Mouse (Mus musculus) stomach, embryonic 15.5 days (tissue): ENCODE measurements around the gene Rbms1. TPM values are rescaled to one million over a fixed set of nuclear protein-coding genes. Genes with fewer than 3 reads are reported as not detected.

Experiments
- ATAC-seq: fragments of 200-750 bp; cut with Nextera tagmentation; 2 replicates; pipeline ENCODE4 v1.8.0; 2017; ENCODE audit warnings: low read depth, moderate number of reproducible peaks, moderate TSS enrichment; ENCODE audit not compliant: insufficient read depth, low FRiP score
- H3K27ac ChIP-seq: fragments of 300-500 bp; sonication (generic); 2 replicates; pipeline ENCODE4 v1.5.1; 2015; ENCODE audit warnings: mild to moderate bottlenecking, inconsistent platforms
- H3K27me3 ChIP-seq: fragments of 300-500 bp; sonication (generic); replicated peaks from 2 replicates; pipeline ENCODE4 v1.6.1; 2015; ENCODE audit warnings: inconsistent platforms
- H3K36me3 ChIP-seq: fragments of 300-500 bp; sonication (generic); 2 replicates; pipeline ENCODE4 v1.6.1; 2015; ENCODE audit warnings: inconsistent platforms
- H3K4me1 ChIP-seq: fragments of 300-500 bp; sonication (generic); 2 replicates; pipeline ENCODE4 v1.6.1; 2015; ENCODE audit warnings: inconsistent platforms
- H3K4me2 ChIP-seq: fragments of 300-500 bp; sonication (generic); 2 replicates; pipeline ENCODE4 v1.6.1; 2015; ENCODE audit warnings: mild to moderate bottlenecking, inconsistent platforms
- H3K4me3 ChIP-seq: fragments of 300-500 bp; sonication (generic); replicated peaks from 2 replicates; pipeline ENCODE4 v1.5.1; 2015; ENCODE audit warnings: inconsistent platforms
- H3K9ac ChIP-seq: fragments of 300-500 bp; sonication (generic); 2 replicates; pipeline ENCODE4 v1.6.1; 2015; ENCODE audit warnings: inconsistent platforms
- H3K9me3 ChIP-seq: fragments of 300-500 bp; sonication (generic); 2 replicates; pipeline ENCODE4 v1.6.1; 2016; ENCODE audit warnings: inconsistent platforms
- WGBS: fragments of 180-500 bp; shearing (Covaris S2); methylation state at CpG from one replicate; pipeline ENCODE4 v1.1.7; 2015; 5-methylcytosine and 5-hydroxymethylcytosine counted together
- polyA plus RNA-seq: library from polyadenylated mRNA; unstranded; fragments of >200 nt; fragmentation: Nextera tagmentation; extraction: Ambion mirVana; gene quantifications from 2 replicates; pipeline ENCODE4 v1.2.1, GENCODE M21; 2015

Gene Rbms1
- polyA plus RNA-seq, 1 experiment from 2014 or later = 130 TPM

DNA sequence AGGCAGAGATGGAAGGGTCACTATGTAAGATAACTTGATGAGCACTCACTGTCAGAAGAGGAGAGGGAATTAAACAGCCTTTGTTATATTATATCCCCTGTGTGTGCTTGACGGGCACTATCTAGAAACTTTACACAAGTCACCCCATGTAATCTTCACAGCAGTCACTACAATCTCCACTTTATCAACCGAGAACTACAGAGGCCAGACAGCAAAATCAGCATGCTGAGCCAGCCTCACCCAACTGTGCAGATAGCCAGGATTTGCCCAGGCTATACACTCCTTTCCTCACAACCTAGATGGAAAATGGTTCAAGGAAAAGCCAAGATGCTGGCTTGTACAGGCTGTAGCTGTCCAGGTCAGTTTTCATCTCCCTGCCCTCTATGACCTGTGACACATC lies 146.7 kb downstream of the Rbms1 start:
- 0 out of 2 replicates have a peak, but pooled peaks cover 4% of the 10 kb centered on the region for H3K4me1 ChIP-seq
- H3K9ac ChIP-seq = no peak overlapping the region
- H3K4me2 ChIP-seq = no peak overlapping the region
- WGBS = 88% methylated on average over 2 of the region's 2 CpGs
- H3K27ac ChIP-seq = no peak overlapping the region
- no peaks in the 10 kb centered on the region for H3K9me3 ChIP-seq
- no peak overlapping the region for H3K4me3 ChIP-seq
- ATAC-seq = no peak
- no peaks in the 10 kb centered on the region for H3K27me3 ChIP-seq
- H3K36me3 ChIP-seq = no peaks in the 10 kb centered on the region

- H3K36me3 ChIP-seq = no peaks in the 10 kb centered on the region
- H3K27ac ChIP-seq = no peak overlapping the region
- no peak overlapping the region for H3K4me3 ChIP-seq
- WGBS = 56% methylated on average over 6 of the region's 6 CpGs
- H3K4me2 ChIP-seq = no peak overlapping the region
- no peak overlapping the region for H3K9ac ChIP-seq
- ATAC-seq = no peak
- H3K27me3 ChIP-seq = no peaks in the 10 kb centered on the region
- H3K4me1 ChIP-seq = peaks cover 8% of the 10 kb centered on the region; the same call in 1 of the 2 replicates
- no peaks in the 10 kb centered on the region for H3K9me3 ChIP-seq
Measured at GRCm38 (mm10) chr2:60814788-60815187, 148.2 kb downstream of the Rbms1 start.

DNA sequence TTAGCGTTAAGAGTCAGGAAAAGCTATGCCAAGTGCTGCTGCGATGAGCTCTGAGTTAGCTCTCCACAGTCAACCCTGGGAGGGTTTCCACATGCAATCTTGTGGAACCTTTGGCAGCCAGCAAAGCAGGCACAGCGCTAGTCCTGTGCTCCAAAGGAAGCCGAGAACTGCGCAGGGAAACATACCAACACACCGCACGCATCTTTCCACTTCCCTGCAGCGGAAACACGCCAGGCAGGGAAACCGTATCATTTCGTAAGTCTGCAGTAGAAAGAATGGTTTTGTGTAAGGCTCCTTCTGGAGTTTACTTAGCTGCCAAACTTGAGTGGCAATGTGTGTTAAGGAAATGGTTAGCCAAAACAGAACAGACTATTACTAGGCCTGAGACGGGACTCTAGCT lies 150.0 kb downstream of the Rbms1 start:
- Histone ChIP-seq H3K9me3 (no peaks in the 10 kb centered on the region), H3K36me3 (no peaks in the 10 kb centered on the region), H3K4me2 (no peak overlapping the region), H3K4me3 (no peak overlapping the region), H3K4me1 (peaks cover 23% of the 10 kb centered on the region), H3K27me3 (no peaks in the 10 kb centered on the region), H3K9ac (no peak overlapping the region), H3K27ac (no peak overlapping the region)
- 77% methylated on average over 12 of the region's 12 CpGs for WGBS
- ATAC-seq = no peak

GRCm38 (mm10) chr2:60810617-60811016 lies 152.4 kb downstream of the Rbms1 start:
- H3K36me3 ChIP-seq = no peaks in the 10 kb centered on the region
- H3K4me1 ChIP-seq = peaks cover 32% of the 10 kb centered on the region
- H3K27ac ChIP-seq = peak overlapping the region; percentile 46; the same call in 1 of the 2 replicates
- H3K9me3 ChIP-seq = no peaks in the 10 kb centered on the region
- H3K27me3 ChIP-seq = no peaks in the 10 kb centered on the region
- peak; percentile 48; the same call in 1 of the 2 replicates for ATAC-seq
- H3K4me2 ChIP-seq = no peak overlapping the region
- H3K9ac ChIP-seq = no peak overlapping the region
- no peak overlapping the region for H3K4me3 ChIP-seq

GRCm38 (mm10) chr2:60809441-60809921 lies 153.5 kb downstream of the Rbms1 start:
- ATAC-seq = no peak
- Histone ChIP-seq H3K4me1 (peaks cover 37% of the 10 kb centered on the region), H3K4me2 (no peak overlapping the region)

GRCm38 (mm10) chr2:60808822-60809221 lies 154.2 kb downstream of the Rbms1 start:
- ATAC-seq = no peak
- WGBS = 85% methylated on average over 6 of the region's 6 CpGs
- no peak overlapping the region for H3K4me2 ChIP-seq
- no peak overlapping the region for H3K9ac ChIP-seq
- no peaks in the 10 kb centered on the region for H3K27me3 ChIP-seq
- H3K27ac ChIP-seq = peak overlapping the region; percentile 1; the same call in 1 of the 2 replicates
- H3K4me1 ChIP-seq = peaks cover 34% of the 10 kb centered on the region
- no peak overlapping the region for H3K4me3 ChIP-seq
- no peaks in the 10 kb centered on the region for H3K36me3 ChIP-seq
- H3K9me3 ChIP-seq = no peaks in the 10 kb centered on the region

More at GRCm38 (mm10) chr2:60809441-60809921, 153.5 kb downstream of the Rbms1 start:
- Histone ChIP-seq H3K4me3 (no peak overlapping the region), H3K9ac (no peak overlapping the region), H3K36me3 (no peaks in the 10 kb centered on the region), H3K27ac (peak overlapping the region; percentile 36; the same call in 1 of the 2 replicates), H3K9me3 (no peaks in the 10 kb centered on the region), H3K27me3 (no peaks in the 10 kb centered on the region)
- WGBS = 42% methylated on average over 7 of the region's 7 CpGs

DNA sequence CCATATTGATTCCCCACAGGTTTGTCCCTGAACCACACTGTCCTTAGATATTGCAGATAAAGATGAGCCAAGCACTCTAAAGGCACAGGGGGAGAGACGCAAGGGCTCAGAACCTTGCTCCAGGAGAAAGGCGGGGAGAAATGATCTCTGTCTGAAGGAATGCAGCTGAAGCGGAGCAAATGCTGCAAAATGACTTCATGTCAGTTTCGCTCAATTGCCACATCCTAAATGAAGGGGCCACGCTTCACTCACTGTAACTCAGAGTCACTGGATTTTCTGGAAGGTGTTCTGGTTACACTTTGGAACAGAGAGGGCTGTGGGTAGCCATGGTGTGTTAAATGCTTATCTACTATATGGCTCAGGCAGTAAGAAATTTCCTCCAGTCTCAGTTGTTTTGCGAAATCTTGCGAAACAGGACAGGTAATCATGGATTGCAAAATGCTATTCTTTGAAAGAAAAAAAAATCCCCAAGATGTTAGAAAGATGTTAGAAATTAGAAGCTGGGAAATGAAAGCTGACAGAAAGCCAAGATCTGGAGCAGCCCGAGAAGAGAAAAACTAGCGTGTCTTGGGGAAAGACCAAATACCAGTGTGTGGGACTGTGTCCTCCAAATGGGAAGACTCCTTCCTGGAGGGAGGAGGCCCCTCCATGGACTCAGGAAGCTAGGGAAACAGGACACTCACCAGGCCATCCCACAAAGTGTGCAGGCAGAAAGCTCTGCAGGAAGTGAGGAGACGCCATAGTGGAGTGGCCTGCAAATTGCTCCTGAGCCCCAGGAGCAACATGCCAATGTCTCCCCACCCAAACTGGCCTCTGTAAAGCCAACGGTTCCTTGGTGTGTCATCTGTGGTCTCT lies 155.4 kb downstream of the Rbms1 start:
- Histone ChIP-seq H3K4me3 (no peak overlapping the region), H3K9ac (no peak overlapping the region), H3K27ac (peak overlapping the region; percentile 32; the same call in 1 of the 2 replicates), H3K36me3 (no peaks in the 10 kb centered on the region), H3K27me3 (no peaks in the 10 kb centered on the region), H3K4me2 (no peak overlapping the region), H3K4me1 (peaks cover 39% of the 10 kb centered on the region), H3K9me3 (no peaks in the 10 kb centered on the region)
- ATAC-seq = no peak
- WGBS = 51% methylated on average over 11 of the region's 11 CpGs

DNA sequence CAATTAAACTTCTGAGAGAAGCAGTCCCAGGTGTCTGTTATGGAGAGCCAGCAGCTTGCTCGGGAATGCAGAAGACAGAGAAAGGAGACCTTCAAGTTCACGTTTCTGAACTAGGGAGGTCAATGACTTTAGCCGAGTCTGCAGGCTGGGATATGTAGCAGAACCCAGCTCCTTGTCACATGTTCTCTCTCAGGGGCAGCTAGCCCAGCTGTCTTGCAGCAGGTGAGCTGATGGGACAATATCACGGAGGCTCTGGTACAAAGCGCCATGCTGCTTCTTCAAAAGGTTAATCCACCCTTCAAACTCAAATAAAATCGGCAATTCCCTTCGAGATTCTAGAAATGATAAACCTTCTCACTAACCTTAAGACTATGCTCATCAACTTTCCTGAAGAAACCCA lies 158.2 kb downstream of the Rbms1 start:
- Histone ChIP-seq H3K27me3 (no peaks in the 10 kb centered on the region), H3K27ac (no peak overlapping the region; the same call in 1 of the 2 replicates), H3K4me2 (no peak overlapping the region), H3K4me3 (no peak overlapping the region), H3K9me3 (no peaks in the 10 kb centered on the region), H3K9ac (no peak overlapping the region), H3K36me3 (no peaks in the 10 kb centered on the region), H3K4me1 (peaks cover 39% of the 10 kb centered on the region)
- 53% methylated on average over 7 of the region's 7 CpGs for WGBS
- no peak for ATAC-seq

DNA sequence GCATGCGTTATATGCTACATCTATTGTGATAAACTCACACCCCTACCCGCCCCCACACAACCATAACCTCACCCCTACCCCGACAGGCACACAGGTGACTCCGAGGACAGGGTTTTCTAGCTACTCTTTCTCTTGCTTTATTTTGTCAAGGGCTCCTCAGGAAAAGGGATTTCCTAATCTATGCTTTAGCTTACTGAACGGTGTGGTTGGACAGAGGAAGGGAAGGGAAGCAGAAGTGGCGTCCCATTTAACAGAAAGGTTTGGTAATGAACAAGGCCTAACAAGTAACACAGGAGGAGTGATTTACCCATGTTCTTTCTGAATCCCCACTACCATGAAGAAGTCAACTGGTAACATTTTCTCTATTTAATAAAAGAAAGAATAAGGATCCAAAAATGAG lies 159.6 kb downstream of the Rbms1 start:
- H3K4me3 ChIP-seq = no peak overlapping the region
- H3K4me1 ChIP-seq = peaks cover 28% of the 10 kb centered on the region
- no peak overlapping the region for H3K4me2 ChIP-seq
- 89% methylated on average over 6 of the region's 6 CpGs for WGBS
- no peak overlapping the region for H3K9ac ChIP-seq
- no peaks in the 10 kb centered on the region for H3K36me3 ChIP-seq
- no peak overlapping the region for H3K27ac ChIP-seq
- ATAC-seq = no peak
- H3K27me3 ChIP-seq = no peaks in the 10 kb centered on the region
- no peaks in the 10 kb centered on the region for H3K9me3 ChIP-seq

- H3K9ac ChIP-seq = no peak overlapping the region
- no peaks in the 10 kb centered on the region for H3K27me3 ChIP-seq
- 49% methylated on average over 8 of the region's 8 CpGs for WGBS
- no peak overlapping the region for H3K4me3 ChIP-seq
- no peaks in the 10 kb centered on the region for H3K36me3 ChIP-seq
- H3K27ac ChIP-seq = no peak overlapping the region
- no peaks in the 10 kb centered on the region for H3K9me3 ChIP-seq
- H3K4me1 ChIP-seq = peaks cover 23% of the 10 kb centered on the region
- ATAC-seq = no peak
- no peak overlapping the region for H3K4me2 ChIP-seq
Measured at GRCm38 (mm10) chr2:60802828-60803227, 160.2 kb downstream of the Rbms1 start.

DNA sequence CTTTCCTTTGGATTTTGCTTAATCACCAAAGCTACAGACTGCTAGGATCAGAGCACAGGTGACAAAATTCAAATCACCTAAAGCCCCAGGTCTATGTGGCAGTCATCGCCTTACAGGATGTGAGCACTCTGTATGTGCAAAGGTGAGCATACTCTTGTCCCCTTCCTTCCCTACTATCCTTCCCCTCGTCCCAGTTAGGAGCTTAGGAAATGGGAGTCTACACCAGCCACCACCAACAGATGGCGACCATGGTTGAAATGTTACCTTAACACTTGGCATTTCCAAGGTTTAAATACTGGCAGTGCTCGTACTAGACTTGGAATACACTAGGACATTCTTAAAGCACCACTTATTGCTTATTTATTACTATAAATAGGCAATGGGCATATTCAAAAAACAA lies 160.8 kb downstream of the Rbms1 start:
- 0 out of 2 replicates have a peak overlapping the region, but pooled peaks have one; percentile 23 for H3K27ac ChIP-seq
- ATAC-seq = no peak
- H3K4me2 ChIP-seq = no peak overlapping the region
- H3K9ac ChIP-seq = no peak overlapping the region
- H3K4me3 ChIP-seq = no peak overlapping the region
- WGBS = 37% methylated on average over 4 of the region's 4 CpGs
- H3K9me3 ChIP-seq = no peaks in the 10 kb centered on the region
- no peaks in the 10 kb centered on the region for H3K27me3 ChIP-seq
- H3K4me1 ChIP-seq = peaks cover 17% of the 10 kb centered on the region; the same call in 1 of the 2 replicates
- H3K36me3 ChIP-seq = no peaks in the 10 kb centered on the region

DNA sequence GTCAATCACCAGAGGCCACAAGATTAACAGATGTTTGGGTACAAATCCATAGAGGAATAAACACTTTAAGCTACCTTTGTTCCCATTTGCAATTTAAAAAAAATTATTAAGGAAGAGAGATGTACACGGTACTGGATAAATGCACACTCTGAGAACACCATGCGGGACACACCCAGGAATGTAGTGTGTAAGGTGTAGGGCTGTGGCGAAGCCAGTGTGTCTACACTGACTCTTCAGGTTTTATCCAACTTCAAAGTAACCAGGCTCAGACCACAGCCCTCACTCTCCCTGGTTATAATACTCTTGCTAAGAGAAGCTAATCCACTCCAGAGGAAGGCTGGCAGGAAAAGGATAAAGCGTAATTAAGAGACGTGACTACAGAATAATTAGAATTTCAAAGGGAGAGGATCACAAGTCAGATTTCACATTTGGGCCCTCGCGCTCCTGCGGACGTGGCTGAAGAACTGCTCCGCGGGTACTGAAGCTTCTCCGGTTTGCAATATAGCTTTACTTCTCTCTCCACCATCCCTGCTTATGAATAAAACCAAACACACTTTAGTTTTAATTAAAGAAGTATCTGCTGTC lies 161.3 kb downstream of the Rbms1 start:
- H3K27me3 ChIP-seq = no peaks in the 10 kb centered on the region
- ATAC-seq = no peak; the same call in 1 of the 2 replicates
- peak overlapping the region; percentile 23 for H3K27ac ChIP-seq
- no peak overlapping the region for H3K9ac ChIP-seq
- peak overlapping the region; percentile 46 for H3K4me2 ChIP-seq
- peak overlapping the region; percentile 24 for H3K4me3 ChIP-seq
- H3K4me1 ChIP-seq = peaks cover 15% of the 10 kb centered on the region; the same call in 1 of the 2 replicates
- H3K9me3 ChIP-seq = no peaks in the 10 kb centered on the region
- no peaks in the 10 kb centered on the region for H3K36me3 ChIP-seq
- 61% methylated on average over 12 of the region's 12 CpGs for WGBS
